Mouse (Mus musculus): ENCODE results near the gene Pik3r5. TPM values are rescaled to one million over a fixed set of nuclear protein-coding genes. Genes with fewer than 3 reads are reported as not detected.

Gene Pik3r5
- total and polyA plus RNA-seq, 3 experiments: 3.2 to 5.7 TPM; not detected in 1

DNA sequence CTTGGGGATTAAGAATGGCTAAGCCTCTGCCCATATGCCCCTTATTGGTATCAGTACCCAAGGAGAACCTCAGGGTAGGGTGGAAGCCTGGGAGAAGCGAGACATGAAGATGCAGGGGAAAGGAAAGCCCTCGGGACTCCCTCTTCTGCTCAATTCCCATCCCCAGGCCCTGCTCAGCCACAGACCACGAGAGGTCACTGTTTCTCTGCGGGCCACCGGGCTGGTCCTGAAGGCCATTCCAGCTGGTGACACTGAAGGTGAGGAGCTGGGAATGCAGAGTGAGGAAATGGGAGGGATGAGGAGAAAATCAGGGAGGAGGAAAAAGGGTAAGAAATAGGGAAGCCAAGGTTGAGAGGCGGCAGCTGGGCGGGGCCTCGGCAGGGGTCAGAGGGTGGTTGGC lies 112.6 kb downstream of the Pik3r5 start:
- Histone ChIP-seq H3K4me3 (ENCODE audit: control insufficient read depth in 1 of 2, insufficient read depth in 1 of 2, low read depth in 2 of 2, low read length in 2 of 2) (no peak overlapping the region), H3K79me2 (ENCODE audit: control insufficient read depth, insufficient read depth, low read length, poor library complexity) (no peaks in the 10 kb centered on the region), H3K36me3 (ENCODE audit: control insufficient read depth in 1 of 2, insufficient read depth in 2 of 2, low read length in 2 of 2) (no peaks in the 10 kb centered on the region), H3K27ac (ENCODE audit: control insufficient read depth, low read depth, low read length) (no peak overlapping the region), H3K9me3 (replicated peaks; ENCODE audit: insufficient read depth, low read length) (no peaks in the 10 kb centered on the region), H3K4me1 (ENCODE audit: control insufficient read depth in 1 of 2, insufficient read depth in 2 of 2, low read length in 2 of 2) (no peaks in the 10 kb centered on the region), H3K9ac (ENCODE audit: control insufficient read depth, low read depth, low read length, poor library complexity, severe bottlenecking) (no peak overlapping the region), H3K27me3 (ENCODE audit: control insufficient read depth in 1 of 2, insufficient read depth in 2 of 2, low read length in 2 of 2) (peaks cover 0 to 2% of the 10 kb centered on the region in 2 experiments; a peak in 1 of 4 replicates)
- DNase-seq (ENCODE audit: low read depth, low spot score): no peak
- TF ChIP-seq ZNF384 (IDR thresholded peaks at IDR 0.05; ENCODE audit: low read depth, low read length): no peak
- TF ChIP-seq KAT2A (conservative IDR thresholded peaks at IDR 0.05; ENCODE audit: low read depth, low read length): no peak
- TF ChIP-seq CTCF (IDR thresholded peaks at IDR 0.05 in 2 of 3, conservative IDR thresholded peaks at IDR 0.05 in 1 of 3; ENCODE audit: control insufficient read depth in 1 of 3, insufficient read depth in 1 of 3, low read depth in 2 of 3, low read length in 3 of 3, poor library complexity in 1 of 3, severe bottlenecking in 1 of 3): no peak
- no peak for TF ChIP-seq EP300 (IDR thresholded peaks at IDR 0.05; ENCODE audit: low read depth in 1 of 2, low read length in 2 of 2)
- TF ChIP-seq UBTF (IDR thresholded peaks at IDR 0.05; ENCODE audit: borderline replicate concordance, insufficient read depth, low read depth, low read length): no peak

DNA sequence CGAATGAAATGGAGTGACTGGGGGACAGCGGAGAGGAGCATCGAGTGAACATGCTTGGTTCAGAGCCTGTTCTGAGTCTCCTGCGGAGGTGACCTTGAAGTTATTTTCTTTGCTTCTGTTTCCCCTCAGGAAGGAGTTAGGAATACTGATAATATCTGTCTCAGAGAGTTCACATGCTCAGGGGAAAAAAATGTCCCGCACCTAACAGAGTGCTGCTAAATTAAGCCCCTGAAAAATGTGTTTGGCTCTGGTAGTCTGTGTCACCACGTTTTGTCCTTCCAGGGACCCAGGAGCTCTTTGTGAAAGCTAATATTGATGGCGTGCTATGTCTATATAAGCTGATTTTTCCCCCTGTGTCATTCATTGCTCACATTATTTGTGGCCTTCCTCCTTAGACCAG lies 113.3 kb downstream of the Pik3r5 start:
- Histone ChIP-seq H3K79me2 (ENCODE audit: control insufficient read depth, insufficient read depth, low read length, poor library complexity) (no peaks in the 10 kb centered on the region), H3K4me3 (ENCODE audit: control insufficient read depth in 1 of 2, insufficient read depth in 1 of 2, low read depth in 2 of 2, low read length in 2 of 2) (no peak overlapping the region), H3K36me3 (ENCODE audit: control insufficient read depth in 1 of 2, insufficient read depth in 2 of 2, low read length in 2 of 2) (no peaks in the 10 kb centered on the region), H3K9me3 (replicated peaks; ENCODE audit: insufficient read depth, low read length) (no peaks in the 10 kb centered on the region), H3K4me1 (ENCODE audit: control insufficient read depth in 1 of 2, insufficient read depth in 2 of 2, low read length in 2 of 2) (no peaks in the 10 kb centered on the region), H3K27ac (ENCODE audit: control insufficient read depth, low read depth, low read length) (no peak overlapping the region), H3K9ac (ENCODE audit: control insufficient read depth, low read depth, low read length, poor library complexity, severe bottlenecking) (no peak overlapping the region), H3K27me3 (ENCODE audit: control insufficient read depth in 1 of 2, insufficient read depth in 2 of 2, low read length in 2 of 2) (peaks cover 0 to 2% of the 10 kb centered on the region in 2 experiments; a peak in 1 of 4 replicates)
- TF ChIP-seq RCOR1 (IDR thresholded peaks at IDR 0.05; ENCODE audit: low read depth, low read length) (no peak), TAL1 (IDR thresholded peaks at IDR 0.05; ENCODE audit: low read length) (no peak), POLR2AphosphoS5 (IDR thresholded peaks at IDR 0.05; ENCODE audit: borderline replicate concordance, low read depth, low read length) (no peak), ZMIZ1 (IDR thresholded peaks at IDR 0.05; ENCODE audit: low read depth, low read length) (no peak), USF1 (IDR thresholded peaks at IDR 0.05; ENCODE audit: low read depth, low read length) (no peak), MAX (IDR thresholded peaks at IDR 0.05; ENCODE audit: low read length) (no peak), GATA1 (IDR thresholded peaks at IDR 0.05; ENCODE audit: low read depth, low read length) (no peak), MXI1 (IDR thresholded peaks at IDR 0.05; ENCODE audit: low read depth, low read length) (no peak), BHLHE40 (IDR thresholded peaks at IDR 0.05; ENCODE audit: borderline replicate concordance, low read depth, low read length) (no peak)
- DNase-seq (ENCODE audit: low read depth, low spot score): no peak

DNA sequence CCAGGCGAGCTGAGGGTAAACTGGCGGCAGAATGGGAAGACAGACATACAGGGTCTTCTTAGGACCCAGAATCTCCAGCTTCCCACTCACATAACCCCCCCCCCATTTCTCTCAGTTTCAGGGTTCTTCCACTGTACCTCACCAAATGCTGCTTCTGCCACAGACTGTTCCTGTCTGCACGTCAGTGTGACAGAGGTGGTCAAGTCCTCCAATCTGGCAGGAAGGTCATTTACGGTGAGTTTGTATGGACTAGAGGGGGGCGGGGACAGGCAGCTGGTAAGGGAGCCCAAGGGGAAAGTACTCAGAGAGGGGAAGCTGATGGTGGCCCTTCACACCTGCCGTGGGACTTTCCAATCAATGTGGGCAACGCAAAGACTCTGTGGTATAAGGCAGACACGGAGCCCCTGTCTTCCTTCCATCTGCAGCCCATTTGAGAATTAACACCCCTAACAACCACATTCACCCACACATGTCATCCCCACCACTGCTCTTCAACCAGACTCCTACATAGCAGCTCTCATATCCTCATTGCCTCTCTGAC lies 113.8 kb downstream of the Pik3r5 start:
- Histone ChIP-seq H3K4me3 (ENCODE audit: control insufficient read depth in 1 of 2, insufficient read depth in 1 of 2, low read depth in 2 of 2, low read length in 2 of 2) (no peak overlapping the region), H3K79me2 (ENCODE audit: control insufficient read depth, insufficient read depth, low read length, poor library complexity) (no peaks in the 10 kb centered on the region), H3K9ac (ENCODE audit: control insufficient read depth, low read depth, low read length, poor library complexity, severe bottlenecking) (no peak overlapping the region), H3K27me3 (ENCODE audit: control insufficient read depth in 1 of 2, insufficient read depth in 2 of 2, low read length in 2 of 2) (peaks cover 0 to 2% of the 10 kb centered on the region in 2 experiments; a peak in 1 of 4 replicates), H3K4me1 (ENCODE audit: control insufficient read depth in 1 of 2, insufficient read depth in 2 of 2, low read length in 2 of 2) (no peaks in the 10 kb centered on the region), H3K36me3 (ENCODE audit: control insufficient read depth in 1 of 2, insufficient read depth in 2 of 2, low read length in 2 of 2) (no peaks in the 10 kb centered on the region), H3K9me3 (replicated peaks; ENCODE audit: insufficient read depth, low read length) (no peaks in the 10 kb centered on the region), H3K27ac (ENCODE audit: control insufficient read depth, low read depth, low read length) (no peak overlapping the region)
- no peak for TF ChIP-seq CTCF (IDR thresholded peaks at IDR 0.05 in 2 of 3, conservative IDR thresholded peaks at IDR 0.05 in 1 of 3; ENCODE audit: control insufficient read depth in 1 of 3, insufficient read depth in 1 of 3, low read depth in 2 of 3, low read length in 3 of 3, poor library complexity in 1 of 3, severe bottlenecking in 1 of 3)
- no peak for TF ChIP-seq ZC3H11A (IDR thresholded peaks at IDR 0.05; ENCODE audit: low read depth, low read length)
- no peak for TF ChIP-seq GABPA (IDR thresholded peaks at IDR 0.05; ENCODE audit: low read depth, low read length)
- TF ChIP-seq ETS1 (IDR thresholded peaks at IDR 0.05; ENCODE audit: low read depth, low read length): no peak
- no peak for DNase-seq (ENCODE audit: low read depth, low spot score)
